Mouse (Mus musculus) frontal cortex, adult (tissue): ENCODE measurements around the gene Cdc26.
A peak's percentile ranks its signal among the peaks of the same experiment; 100 is the strongest.

Experiments
- ATAC-seq: cut with Nextera tagmentation; 2 replicates; pipeline ENCODE4 v1.9.2; 2017; ENCODE audit warnings: mild to moderate bottlenecking, moderate library complexity, mixed read lengths; ENCODE audit not compliant: low TSS enrichment

Gene Cdc26

DNA sequence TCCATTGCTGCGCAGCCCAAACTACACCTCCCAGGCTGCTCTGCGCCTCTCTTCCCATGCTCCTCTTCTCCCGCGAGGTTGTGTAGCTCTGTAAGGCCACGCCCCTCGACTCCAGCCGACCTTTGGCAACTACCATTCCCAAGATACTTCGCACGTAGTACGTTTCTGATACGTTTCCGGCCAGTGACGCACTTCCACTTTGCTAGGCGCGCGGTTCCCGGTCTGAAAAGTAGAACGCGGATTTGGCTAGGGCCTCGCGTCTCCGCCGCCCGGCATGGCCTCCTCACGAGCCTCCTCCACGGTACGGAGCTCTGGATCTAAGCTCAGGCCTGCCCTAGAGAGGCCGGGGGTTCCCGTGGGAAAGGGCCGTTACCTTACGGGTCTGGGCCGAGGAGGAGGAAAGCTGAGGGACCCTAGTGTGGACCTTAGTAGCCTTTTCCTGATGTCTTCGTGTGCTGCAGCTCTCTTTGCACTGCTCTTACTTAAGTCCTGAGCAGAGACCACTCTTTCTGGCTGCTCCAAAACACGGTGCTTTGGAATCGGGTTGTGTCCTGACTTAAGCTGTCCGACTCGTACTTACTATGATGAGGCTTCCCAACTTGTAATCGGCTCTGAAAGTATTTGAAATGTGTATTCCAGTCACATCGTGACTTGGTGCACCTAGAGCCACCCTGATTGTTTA lies at the start of gene Cdc26, which contains the start of gene Prpf4:
Gene Cdc26, minus strand, starts transcription at position 42 of the 682 bp plus-strand sequence.
Gene Prpf4, plus strand, starts transcription at position 197 of the 682 bp plus-strand sequence.
- ATAC-seq, result peak; percentile 99

DNA sequence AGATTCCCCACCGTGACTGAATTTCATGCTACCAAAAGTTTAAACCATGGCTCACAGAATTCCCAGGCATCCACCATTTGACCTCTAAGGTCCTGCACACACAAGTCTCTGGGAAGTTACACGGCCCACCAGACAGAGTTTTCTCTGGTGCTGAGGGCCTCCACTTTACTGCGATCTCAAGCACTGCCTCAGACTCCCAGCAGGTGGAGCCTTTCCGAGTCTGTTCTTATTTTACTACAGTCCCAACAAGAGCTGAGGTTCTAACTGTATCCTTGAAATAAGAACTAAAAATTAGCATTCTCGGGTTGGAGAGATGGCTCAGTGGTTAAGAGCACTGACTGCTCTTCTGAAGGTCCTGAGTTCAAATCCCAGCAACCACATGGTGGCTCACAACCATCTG lies 46.6 kb upstream of the Cdc26 start:
- ATAC-seq, result peak; percentile 82

DNA sequence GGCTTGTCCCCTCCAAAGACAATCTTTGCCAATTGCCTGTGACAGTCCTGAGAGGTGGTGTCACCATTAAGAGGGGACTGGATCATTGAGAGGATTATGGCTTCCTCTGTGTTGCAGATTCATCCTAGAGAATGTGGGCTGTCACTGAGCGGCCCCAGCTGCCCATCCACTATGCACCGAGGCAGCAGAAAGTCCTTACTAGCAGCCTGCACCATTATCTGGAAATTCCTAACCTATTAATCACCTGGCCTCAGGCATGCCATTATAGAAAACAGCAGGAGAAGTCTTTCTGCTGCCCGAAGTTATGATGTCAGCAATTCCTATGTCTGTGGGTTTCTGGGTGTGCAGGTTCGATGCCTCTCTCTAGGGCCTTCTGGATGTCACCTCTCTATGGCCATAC lies 32.5 kb upstream of the Cdc26 start:
- no peak for ATAC-seq

GRCm38 (mm10) chr4:62440544-62440943 lies 32.1 kb upstream of the Cdc26 start:
- no peak for ATAC-seq

- ATAC-seq, result no peak
These were observed 31.4 kb upstream of the Cdc26 start for GRCm38 (mm10) chr4:62439793-62440192.

GRCm38 (mm10) chr4:62437871-62438270 lies 29.4 kb upstream of the Cdc26 start:
- no peak for ATAC-seq

GRCm38 (mm10) chr4:62437256-62437778 lies 28.9 kb upstream of the Cdc26 start:
- no peak for ATAC-seq

GRCm38 (mm10) chr4:62435081-62435480 lies 26.6 kb upstream of the Cdc26 start, which contains the start of gene Rnf183:
TSS of gene Rnf183 (minus strand) at chr4:62435252.
- no peak for ATAC-seq

DNA sequence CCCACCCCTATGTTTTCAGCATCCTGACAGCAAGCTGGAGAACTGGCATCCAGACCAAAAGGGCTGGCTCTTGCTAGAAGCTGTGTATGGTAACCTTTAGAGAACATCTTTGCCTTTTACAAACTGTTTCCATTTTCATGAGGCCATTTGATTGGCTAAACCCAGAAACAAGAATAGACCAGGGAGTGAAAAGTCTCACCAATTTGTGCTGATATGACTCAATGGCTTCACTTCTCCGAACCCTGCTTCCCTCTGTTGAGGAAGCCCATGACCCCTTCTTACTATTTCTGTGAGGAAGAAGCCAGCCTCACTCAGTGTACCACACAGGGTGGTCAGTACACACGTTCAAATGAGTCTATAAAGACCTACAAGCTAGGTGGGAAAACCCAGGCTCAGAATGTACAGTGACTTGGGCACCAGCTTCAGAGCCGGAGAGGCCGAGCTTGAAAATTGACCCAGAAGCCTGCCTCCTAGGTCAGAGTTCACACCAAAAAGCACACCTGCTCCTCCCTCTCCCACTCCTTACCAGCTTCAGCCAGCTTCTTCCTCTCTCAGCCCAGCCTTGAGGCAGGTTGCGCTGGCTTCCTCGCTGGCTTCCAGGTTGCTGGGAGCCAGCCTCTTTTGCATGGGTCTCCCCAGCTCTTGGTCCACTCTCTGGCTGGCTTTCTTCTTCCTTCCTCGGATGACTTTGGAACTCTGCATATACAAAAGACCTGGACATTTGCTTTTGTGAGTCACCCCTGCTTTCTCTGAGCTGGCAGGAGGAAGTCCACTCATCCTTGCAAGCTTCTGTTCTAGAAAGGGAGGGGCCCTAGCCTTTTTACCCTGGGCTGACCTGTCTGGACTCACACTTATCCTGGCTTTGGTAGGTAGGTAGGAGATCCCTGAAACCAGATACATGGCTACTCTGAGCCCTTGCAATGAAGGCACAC lies 25.8 kb upstream of the Cdc26 start:
- ATAC-seq, result no peak

DNA sequence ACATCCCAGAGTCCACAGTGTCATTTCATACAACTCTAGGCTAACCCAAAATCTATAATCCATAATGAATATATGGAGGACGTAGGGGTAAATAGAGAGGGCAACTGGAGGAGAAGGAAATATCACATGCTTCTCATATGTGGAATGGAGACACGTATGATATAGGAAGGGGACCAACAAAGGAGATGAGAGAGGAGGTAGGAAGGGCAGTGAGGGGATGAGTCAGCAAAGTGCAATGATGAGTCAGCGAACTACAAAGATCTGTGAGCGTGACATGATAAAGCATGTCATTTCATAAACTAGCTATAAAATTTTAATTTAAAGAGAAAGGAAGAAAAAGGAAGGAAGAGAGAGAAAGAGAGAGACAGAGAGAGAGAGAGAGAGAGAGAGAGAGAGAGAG lies 23.1 kb upstream of the Cdc26 start:
- ATAC-seq, result no peak

- no peak for ATAC-seq
These were observed 22.2 kb upstream of the Cdc26 start for GRCm38 (mm10) chr4:62430678-62431077.

DNA sequence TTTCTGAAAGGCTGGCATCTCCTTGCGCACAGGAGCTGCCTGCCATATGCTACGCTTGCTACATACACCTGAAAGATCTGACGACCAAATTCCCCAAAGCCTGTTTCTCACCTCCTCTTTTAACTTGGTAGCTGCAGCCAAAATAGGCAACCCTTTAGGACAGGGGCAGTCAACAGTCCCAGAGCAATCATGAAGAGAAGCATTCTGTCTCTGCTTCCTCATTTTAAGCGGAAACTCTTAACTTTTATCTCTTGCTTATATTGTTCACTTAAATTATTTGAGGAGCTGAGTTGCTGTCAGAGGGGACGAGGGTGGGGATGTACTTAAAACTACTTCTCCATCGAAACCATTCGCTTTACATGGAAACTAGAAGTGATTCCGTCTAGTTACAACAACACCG lies 21.2 kb upstream of the Cdc26 start:
- no peak for ATAC-seq

DNA sequence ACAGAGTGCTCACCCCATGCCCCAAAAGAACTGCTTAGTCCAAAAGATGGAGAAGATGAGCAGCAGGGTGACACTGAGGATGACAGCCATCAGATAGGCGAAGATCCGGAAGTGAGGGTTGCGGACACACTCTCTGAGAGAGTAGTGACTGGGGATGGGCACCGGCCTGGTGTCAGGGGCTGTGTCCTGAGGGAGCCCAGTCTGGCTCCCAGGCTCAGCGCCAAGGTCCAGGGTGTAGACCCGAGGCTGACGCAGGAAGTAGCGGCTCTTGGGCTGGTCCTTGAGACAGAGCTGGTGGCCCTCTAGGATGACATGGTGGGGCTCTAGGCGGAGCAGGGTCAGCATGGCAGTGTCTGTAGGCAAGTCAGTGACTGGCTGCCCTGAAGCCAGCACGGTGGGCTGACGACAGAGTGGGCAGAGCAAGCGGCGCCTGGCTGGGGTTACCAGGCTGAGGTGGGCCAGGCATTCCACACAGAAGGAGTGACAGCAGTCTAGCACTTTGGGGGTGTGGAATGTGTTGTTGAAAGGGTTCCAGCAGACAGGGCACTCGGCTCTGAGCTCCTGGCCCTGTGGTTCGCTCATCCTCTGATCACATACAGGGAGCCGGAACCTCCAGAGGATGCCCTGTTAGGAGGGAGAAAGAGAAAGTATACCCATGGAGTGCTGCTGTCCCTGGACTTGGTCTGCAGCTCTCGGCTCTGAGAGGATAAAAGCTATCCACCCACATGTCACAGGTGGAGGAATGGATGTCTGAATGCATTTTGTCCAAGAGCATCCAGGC lies 19.7 kb upstream of the Cdc26 start:
- ATAC-seq, result no peak

DNA sequence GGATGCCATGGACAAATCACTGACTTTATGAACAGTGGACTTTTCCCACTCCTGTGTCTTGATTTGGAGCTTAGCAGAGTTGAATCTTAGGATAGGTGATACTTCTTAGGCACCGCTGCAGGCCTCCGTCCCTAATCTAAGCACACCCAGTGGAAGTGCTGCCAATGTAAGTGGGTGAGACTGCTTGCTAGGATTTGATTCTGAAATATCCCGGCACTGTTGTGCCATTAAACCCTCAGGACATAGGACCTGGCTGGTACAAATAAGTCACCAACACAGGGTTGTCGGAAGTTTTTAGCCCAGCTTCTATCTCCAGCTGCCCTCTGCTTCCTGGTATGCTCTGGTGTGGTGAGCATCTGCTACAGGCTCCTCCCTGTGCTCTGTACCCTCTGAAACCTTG lies 17.4 kb upstream of the Cdc26 start:
- no peak for ATAC-seq

DNA sequence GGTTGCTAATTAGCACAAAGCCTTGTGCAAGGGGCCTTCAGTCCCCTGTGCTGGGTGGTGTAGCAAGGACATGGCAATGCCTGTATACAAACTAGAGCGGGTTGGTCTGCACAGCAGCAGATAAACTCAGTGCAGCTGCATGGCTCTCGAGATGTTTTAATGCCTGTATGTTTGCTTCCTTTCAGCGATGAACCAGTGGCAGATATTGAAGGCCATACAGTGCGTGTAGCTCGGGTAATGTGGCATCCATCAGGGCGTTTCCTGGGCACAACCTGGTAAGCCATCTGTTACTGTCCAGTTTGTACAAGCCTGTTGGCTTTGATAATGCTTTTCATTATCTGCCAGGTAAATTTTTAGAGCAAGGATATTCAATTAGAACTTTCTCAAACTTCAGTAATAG lies 10.6 kb upstream of the Cdc26 start:
- ATAC-seq, result no peak

DNA sequence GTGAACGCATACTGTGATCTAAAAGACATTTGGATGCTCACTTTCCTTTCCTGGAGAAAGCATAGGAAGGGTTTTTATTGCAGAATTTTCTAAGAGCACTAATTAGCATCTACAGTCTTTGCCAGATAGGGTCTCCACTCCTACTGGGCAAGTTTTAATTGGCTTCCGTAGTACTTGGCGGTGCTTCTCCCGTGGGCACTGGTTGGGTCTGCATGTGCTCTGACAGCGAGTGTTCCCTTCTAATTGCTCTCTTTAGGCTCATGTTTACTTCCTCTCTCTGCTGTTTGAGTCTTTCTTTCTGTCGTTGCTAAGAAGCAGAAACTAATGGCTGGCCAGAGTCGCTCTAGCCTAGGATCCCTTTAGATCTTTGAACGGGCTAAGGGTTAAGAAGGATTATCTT lies 10.0 kb upstream of the Cdc26 start:
- ATAC-seq, result peak; percentile 27; the same call in 1 of the 2 replicates

DNA sequence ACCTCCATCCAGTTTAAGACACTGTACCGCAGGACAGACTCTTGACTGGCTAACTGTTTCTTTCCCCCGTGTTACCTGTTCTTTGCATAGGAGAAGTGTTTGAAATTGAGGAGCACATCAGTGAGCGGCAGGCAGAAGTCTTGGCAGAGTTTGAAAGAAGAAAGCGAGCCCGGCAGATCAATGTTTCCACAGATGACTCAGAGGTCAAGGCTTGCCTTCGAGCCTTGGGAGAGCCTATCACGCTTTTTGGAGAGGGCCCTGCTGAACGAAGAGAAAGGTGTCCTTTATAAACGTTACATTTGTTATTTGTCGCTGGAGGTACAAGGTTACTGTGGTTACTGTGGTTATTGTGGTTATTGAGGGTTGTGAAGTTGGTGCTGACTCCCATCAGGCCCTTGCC lies 3.2 kb upstream of the Cdc26 start:
- no peak for ATAC-seq

DNA sequence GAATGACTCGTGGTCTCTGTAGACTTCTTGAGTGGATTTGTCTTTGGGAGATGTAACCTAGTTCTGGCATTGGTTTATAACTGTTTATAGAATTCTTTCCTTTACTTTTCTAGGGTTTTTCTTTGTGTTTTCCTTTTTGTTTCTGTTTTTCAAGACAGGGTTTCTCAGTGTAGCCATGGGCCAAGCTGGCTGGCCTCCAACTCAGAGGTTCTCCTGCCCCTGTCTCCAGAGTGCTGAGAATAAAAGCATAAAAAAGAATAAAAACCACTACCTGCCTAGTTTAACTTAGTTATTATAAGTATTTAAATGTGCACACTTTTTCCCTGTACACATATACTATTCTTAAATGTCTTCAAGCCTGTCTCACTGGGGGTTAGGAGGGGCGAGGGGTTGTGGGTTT lies 1.9 kb upstream of the Cdc26 start:
- ATAC-seq, result no peak

DNA sequence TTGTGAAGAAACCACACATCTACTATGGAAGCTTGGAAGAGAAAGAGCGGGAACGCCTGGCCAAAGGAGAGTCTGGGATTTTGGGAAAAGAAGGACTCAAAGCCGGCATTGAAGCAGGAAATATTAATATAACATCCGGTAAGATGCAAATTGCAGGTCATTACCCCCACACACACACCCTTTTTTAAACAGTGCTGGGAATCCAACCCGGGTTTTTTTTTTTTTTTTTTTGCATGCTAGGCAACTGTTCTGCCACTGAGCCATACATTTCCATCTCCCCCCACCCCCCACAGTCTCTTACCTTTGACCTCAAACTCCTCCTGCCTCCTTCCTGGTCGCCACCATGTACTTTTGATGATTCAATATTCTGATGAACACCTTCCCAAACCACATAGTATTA lies 1.2 kb upstream of the Cdc26 start:
- ATAC-seq, result no peak

DNA sequence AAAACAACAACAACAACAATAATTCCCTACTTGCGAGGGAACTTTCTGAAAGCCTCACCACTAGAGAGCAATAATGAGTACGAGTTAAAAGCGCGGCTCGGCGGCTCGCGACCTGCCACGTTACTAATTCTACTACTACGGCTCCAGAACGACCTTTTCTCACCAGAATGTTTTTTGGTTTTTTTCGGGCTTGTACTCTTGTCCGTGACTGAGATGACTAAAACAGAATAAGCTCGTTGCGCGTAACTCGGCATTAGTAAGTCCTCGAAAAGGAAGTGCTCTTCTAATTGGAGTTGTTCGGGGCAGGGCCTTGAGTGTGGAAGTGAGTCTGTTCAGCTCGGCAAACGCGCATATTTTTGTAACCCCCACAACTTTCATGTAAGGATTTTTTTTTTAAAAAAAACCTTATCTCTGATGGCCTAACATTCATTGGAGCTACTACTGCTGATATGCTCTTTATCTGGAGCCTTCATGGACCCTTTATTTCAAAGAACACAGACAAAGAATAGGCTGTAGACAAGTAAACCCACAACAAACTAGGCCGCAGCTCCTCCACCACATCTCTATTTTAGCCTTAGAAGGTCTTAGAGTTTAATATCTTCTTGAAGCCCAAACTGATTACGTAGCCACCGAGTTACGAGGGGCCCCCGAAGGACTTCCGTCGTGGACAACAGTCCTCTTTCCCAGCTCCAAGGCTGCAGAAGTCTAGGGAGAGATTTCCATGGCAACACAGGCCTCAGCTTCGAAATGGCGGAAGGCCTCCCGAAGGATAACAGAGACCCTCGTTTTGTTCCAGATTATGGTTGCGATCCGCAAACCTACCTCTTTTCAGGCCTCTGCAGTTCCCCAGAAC lies 486 bp downstream of the Cdc26 start:
- peak; percentile 56 for ATAC-seq

DNA sequence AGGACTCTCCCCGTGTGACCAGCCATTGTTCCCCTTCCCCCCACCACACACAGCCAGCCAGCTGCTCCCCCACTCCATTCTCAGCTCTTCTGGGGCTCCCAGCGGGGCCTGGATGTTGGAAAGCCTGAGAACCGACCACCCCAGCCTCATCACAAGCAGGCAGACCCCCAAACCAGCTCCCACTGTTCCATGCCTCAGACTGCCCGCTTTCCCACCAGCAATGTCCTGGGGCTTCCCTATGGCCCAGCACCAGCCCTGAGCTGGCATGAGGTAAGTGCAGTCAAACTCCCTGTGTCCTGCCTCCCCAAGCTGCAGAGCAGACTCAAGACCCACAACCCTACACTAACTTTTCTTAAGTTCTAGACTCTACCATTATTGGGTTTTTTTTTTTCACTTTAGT lies 2.3 kb downstream of the Cdc26 start:
- ATAC-seq, result no peak
